Mouse (Mus musculus): ENCODE data around the gene 2310022A10Rik. TPM values are rescaled to one million over a fixed set of nuclear protein-coding genes. Genes with fewer than 3 reads are reported as not detected.

Gene 2310022A10Rik
- total and polyA plus RNA-seq, 3 experiments = 7.2 to 30.7 (median 7.8) TPM

DNA sequence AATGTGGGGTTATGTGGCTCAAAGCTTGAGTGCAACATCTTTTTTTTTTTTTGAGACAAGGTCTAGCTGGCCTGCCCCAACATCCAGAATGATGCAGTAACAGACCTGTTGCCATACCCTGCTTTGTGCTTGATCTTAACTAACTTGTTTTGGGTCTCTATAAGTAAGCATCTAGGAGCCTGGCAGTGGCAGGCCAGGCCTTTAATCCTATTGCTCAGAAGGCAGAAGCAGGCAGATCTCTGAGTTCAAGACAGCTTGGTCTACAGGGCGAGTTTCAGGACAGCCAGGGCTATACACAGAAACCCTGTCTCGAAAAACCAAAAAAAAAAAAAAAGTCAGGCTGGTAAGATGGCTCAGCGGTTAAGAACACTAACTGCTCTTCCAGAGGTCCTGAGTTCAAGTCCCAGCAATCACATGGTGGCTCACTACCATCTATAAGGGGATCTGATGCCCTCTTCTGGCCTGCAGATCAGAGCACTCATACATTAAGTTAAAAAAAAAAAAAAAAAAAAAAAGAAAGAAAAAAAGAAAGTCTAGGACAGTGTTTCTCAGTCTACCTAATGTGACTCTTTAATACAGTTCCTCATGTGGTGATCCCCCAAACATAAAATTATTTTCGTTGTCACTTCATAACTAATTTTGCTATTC lies 37.7 kb downstream of the 2310022A10Rik start:
- in situ Hi-C loops (cut with MboI; ENCODE audit: low pct_ligation_motif_present, low pct_unique_long_range_greater_than_20kb, low sequenced_read_pairs) = no loop called here
- no peak for TF ChIP-seq TCF12 (IDR thresholded peaks at IDR 0.05; ENCODE audit: low read depth, low read length)
- no peak for TF ChIP-seq BHLHE40 (IDR thresholded peaks at IDR 0.05; ENCODE audit: low read depth, low read length)
- no peak for TF ChIP-seq GABPA (IDR thresholded peaks at IDR 0.05; ENCODE audit: insufficient replicate concordance, low read depth, low read length)
- TF ChIP-seq POLR2AphosphoS2 (IDR thresholded peaks at IDR 0.05; ENCODE audit: low read depth, low read length) = no peak
- TF ChIP-seq ELF1 (IDR thresholded peaks at IDR 0.05; ENCODE audit: low read depth, low read length) = no peak
- TF ChIP-seq ZNF384 (IDR thresholded peaks at IDR 0.05; ENCODE audit: low read depth, low read length) = no peak
- TF ChIP-seq CTCF (conservative IDR thresholded peaks at IDR 0.05 in 1 of 2, IDR thresholded peaks at IDR 0.05 in 1 of 2; ENCODE audit: low read depth in 2 of 2, low read length in 2 of 2) = peak in 1 of 2 experiments; percentile 39; a peak in 2 of 4 replicates
- TF ChIP-seq RAD21 (IDR thresholded peaks at IDR 0.05; ENCODE audit: low read depth, low read length) = peak; percentile 3; the same call in 1 of the 2 replicates
- TF ChIP-seq CHD2 (IDR thresholded peaks at IDR 0.05; ENCODE audit: low read length) = no peak
- no peak for TF ChIP-seq CHD1 (IDR thresholded peaks at IDR 0.05; ENCODE audit: low read depth, low read length)
- Histone ChIP-seq H3K27me3 (replicated peaks) (no peaks in the 10 kb centered on the region), H3K9me3 (replicated peaks; ENCODE audit: low read length) (no peaks in the 10 kb centered on the region), H3K4me1 (ENCODE audit: control insufficient read depth in 1 of 2, insufficient read depth in 2 of 2) (peaks cover 16 to 33% of the 10 kb centered on the region in 2 experiments), H3K4me3 (replicated peaks in 1 of 3; ENCODE audit: low read depth in 2 of 3, low read length in 2 of 3, poor library complexity in 1 of 3) (peak overlapping the region; percentile 40 to 57 (median 48)), H3K4me2 (ENCODE audit: insufficient read depth, low read depth, poor library complexity, severe bottlenecking) (peak overlapping the region; percentile 40; the same call in 1 of the 2 replicates), H3K36me3 (replicated peaks in 1 of 2; ENCODE audit: control insufficient read depth in 1 of 2, insufficient read depth in 1 of 2, low read length in 1 of 2) (peaks cover 0 to 34% of the 10 kb centered on the region in 2 experiments), H3K79me2 (replicated peaks; ENCODE audit: control insufficient read depth, extremely low read depth, insufficient read depth, poor library complexity, severe bottlenecking) (0 out of 2 replicates have a peak, but pooled peaks cover 11% of the 10 kb centered on the region), H3K27ac (ENCODE audit: insufficient read depth, low read depth) (no peak overlapping the region), H3K9ac (ENCODE audit: insufficient read depth, low read depth) (peak overlapping the region; percentile 71)
- dilution Hi-C loops (cut with MboI; ENCODE audit: extremely low pct_ligation_motif_present, extremely low pct_unique_long_range_greater_than_20kb, low sequenced_read_pairs) = no loop called here
- DNase-seq (ENCODE audit: extremely low read depth) = no peak

GRCm38 (mm10) chr7:27591266-27592216 lies 38.5 kb downstream of the 2310022A10Rik start, which contains the start of gene Akt2:
Gene Akt2 (plus strand): TSS chr7:27591552.
- no peaks in the 10 kb centered on the region for H3K9me3 ChIP-seq (replicated peaks; ENCODE audit: low read length)
- peak within 1 kb of the TSS; percentile 71 to 85 (median 80) for H3K4me3 ChIP-seq (replicated peaks in 1 of 3; ENCODE audit: low read depth in 2 of 3, low read length in 2 of 3, poor library complexity in 1 of 3)
- dilution Hi-C loops (cut with MboI; ENCODE audit: extremely low pct_ligation_motif_present, extremely low pct_unique_long_range_greater_than_20kb, low sequenced_read_pairs) = no loop called here
- H3K4me2 ChIP-seq (ENCODE audit: insufficient read depth, low read depth, poor library complexity, severe bottlenecking) = peak within 1 kb of the TSS; percentile 62
- 0 out of 2 replicates have a peak, but pooled peaks cover 11% of the 10 kb centered on the region for H3K79me2 ChIP-seq (replicated peaks; ENCODE audit: control insufficient read depth, extremely low read depth, insufficient read depth, poor library complexity, severe bottlenecking)
- in situ Hi-C loops (cut with MboI; ENCODE audit: low pct_ligation_motif_present, low pct_unique_long_range_greater_than_20kb, low sequenced_read_pairs) = no loop called here
- peak; percentile 98 for DNase-seq (ENCODE audit: extremely low read depth)
- H3K9ac ChIP-seq (ENCODE audit: insufficient read depth, low read depth) = peak within 1 kb of the TSS; percentile 89
- H3K36me3 ChIP-seq (replicated peaks in 1 of 2; ENCODE audit: control insufficient read depth in 1 of 2, insufficient read depth in 1 of 2, low read length in 1 of 2) = peaks cover 0 to 37% of the 10 kb centered on the region in 2 experiments
- H3K27me3 ChIP-seq (replicated peaks) = no peaks in the 10 kb centered on the region
- H3K27ac ChIP-seq (ENCODE audit: insufficient read depth, low read depth) = peak within 1 kb of the TSS; percentile 82
- peaks cover 23 to 42% of the 10 kb centered on the region in 2 experiments for H3K4me1 ChIP-seq (ENCODE audit: control insufficient read depth in 1 of 2, insufficient read depth in 2 of 2)
- TF ChIP-seq CTCF (conservative IDR thresholded peaks at IDR 0.05 in 1 of 2, IDR thresholded peaks at IDR 0.05 in 1 of 2; ENCODE audit: low read depth in 2 of 2, low read length in 2 of 2) = no peak
- peak; percentile 82 for TF ChIP-seq MXI1 (IDR thresholded peaks at IDR 0.05; ENCODE audit: low read depth, low read length)
- peak; percentile 94 for TF ChIP-seq MAZ (IDR thresholded peaks at IDR 0.05; ENCODE audit: low read depth, low read length)
- 0 out of 2 replicates have a peak, but pooled peaks have one; percentile 59 for TF ChIP-seq TBP (conservative IDR thresholded peaks at IDR 0.05; ENCODE audit: low read depth, low read length)
- TF ChIP-seq MYC (IDR thresholded peaks at IDR 0.05; ENCODE audit: low read depth, low read length) = 0 out of 2 replicates have a peak, but pooled peaks have one; percentile 31
- peak; percentile 82 for TF ChIP-seq HCFC1 (IDR thresholded peaks at IDR 0.05; ENCODE audit: low read depth, low read length)
- TF ChIP-seq NRF1 (IDR thresholded peaks at IDR 0.05; ENCODE audit: low read depth, low read length) = peak; percentile 88
- TF ChIP-seq MAFK (IDR thresholded peaks at IDR 0.05; ENCODE audit: insufficient replicate concordance, low read length) = no peak
- no peak for TF ChIP-seq MAX (IDR thresholded peaks at IDR 0.05; ENCODE audit: low read length)
- TF ChIP-seq GABPA (IDR thresholded peaks at IDR 0.05; ENCODE audit: insufficient replicate concordance, low read depth, low read length) = no peak; the same call in 1 of the 2 replicates
- TF ChIP-seq MEF2A (IDR thresholded peaks at IDR 0.05; ENCODE audit: borderline replicate concordance, low read depth, low read length) = peak; percentile 83
- TF ChIP-seq BHLHE40 (IDR thresholded peaks at IDR 0.05; ENCODE audit: low read depth, low read length) = peak; percentile 86
- TF ChIP-seq KAT2A (IDR thresholded peaks at IDR 0.05; ENCODE audit: insufficient replicate concordance, low read length) = peak; percentile 72; the same call in 1 of the 2 replicates
- TF ChIP-seq ZC3H11A (IDR thresholded peaks at IDR 0.05; ENCODE audit: low read depth, low read length) = no peak
- no peak for TF ChIP-seq PAX5 (IDR thresholded peaks at IDR 0.05; ENCODE audit: low read length)
- peak; percentile 67; the same call in 1 of the 2 replicates for TF ChIP-seq SIN3A (IDR thresholded peaks at IDR 0.05; ENCODE audit: low read length)
- 0 out of 2 replicates have a peak, but pooled peaks have one; percentile 6 for TF ChIP-seq JUN (IDR thresholded peaks at IDR 0.05; ENCODE audit: insufficient read depth, low read depth, low read length)
- peak; percentile 69 for TF ChIP-seq ELF1 (IDR thresholded peaks at IDR 0.05; ENCODE audit: low read depth, low read length)
- peak; percentile 7 for TF ChIP-seq RCOR1 (conservative IDR thresholded peaks at IDR 0.05; ENCODE audit: low read depth, low read length)
- TF ChIP-seq TCF12 (IDR thresholded peaks at IDR 0.05; ENCODE audit: low read depth, low read length) = 0 out of 2 replicates have a peak, but pooled peaks have one; percentile 34
- TF ChIP-seq USF2 (conservative IDR thresholded peaks at IDR 0.05; ENCODE audit: low read depth, low read length) = no peak
- peak; percentile 64 for TF ChIP-seq NELFE (IDR thresholded peaks at IDR 0.05; ENCODE audit: low read depth, low read length)

All from CH12.LX (cell line).